Mouse (Mus musculus) bone marrow macrophage, adult 2 months (primary cell): Measurements from ENCODE around the gene Nup214.
A peak's percentile ranks its signal among the peaks of the same experiment; 100 is the strongest.

Experiments
- CTCF ChIP-seq: IDR thresholded peaks from 2 replicates; pipeline ENCODE4 v1.5.1; 2012; ENCODE audit warnings: low read depth, mild to moderate bottlenecking, low read length, moderate library complexity
- POLR2A ChIP-seq: IDR thresholded peaks from 2 replicates; pipeline ENCODE4 v1.6.1; 2012; ENCODE audit warnings: mild to moderate bottlenecking, low read depth, low read length, borderline replicate concordance

DNA sequence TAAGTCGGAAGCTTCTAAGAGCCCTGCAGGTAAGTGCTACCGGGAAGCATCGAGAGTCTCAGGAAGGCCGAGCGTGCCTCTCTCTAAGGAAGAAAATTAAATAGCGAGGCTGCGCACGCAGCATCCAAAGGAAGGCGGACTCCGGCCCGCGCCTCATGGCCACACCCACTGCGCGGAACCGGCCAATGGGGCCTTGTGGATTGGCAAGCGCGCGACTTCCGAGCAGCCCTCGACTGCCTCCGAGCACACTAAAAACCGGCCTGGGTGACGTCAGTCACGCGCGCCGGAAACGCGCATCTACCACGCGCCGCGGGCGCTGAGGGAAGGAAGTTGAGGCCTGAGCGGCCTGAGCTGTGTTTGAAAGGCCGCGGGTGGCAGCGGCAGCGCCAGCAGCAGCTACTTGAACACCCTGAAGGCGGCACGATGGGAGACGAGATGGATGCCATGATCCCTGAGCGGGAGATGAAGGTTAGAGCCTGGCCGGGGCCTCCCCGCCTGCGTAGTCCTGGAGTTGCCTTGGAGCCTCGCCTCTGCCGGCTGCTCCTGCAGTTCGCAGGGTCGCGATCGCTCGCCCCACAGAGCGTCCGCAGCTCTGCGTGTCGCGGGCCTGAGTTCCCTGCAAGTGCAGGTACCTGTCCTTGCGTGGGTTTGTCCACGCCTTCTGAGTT is at the start of gene Nup214:
- no peak for TF ChIP-seq CTCF
- TF ChIP-seq POLR2A: peak; percentile 38; the same call in 1 of the 2 replicates
